ENCODE assay signal across 8 mouse cellular contexts in genomic region chr15:101339537-101339936, GRCm38 (mm10). TPM values are rescaled to one million over a fixed set of nuclear protein-coding genes. Genes with fewer than 3 reads are reported as not detected.
A peak's percentile ranks its signal among the peaks of the same experiment; 100 is the strongest.
DNase-seq lines count a peak whose midpoint lies in the region; ATAC-seq and TF ChIP-seq lines count a peak whose summit lies in the region.

No protein-coding gene starts in this region.

- H3K36me3 ChIP-seq in hindbrain, postnatal 0 days (ENCODE audit: insufficient read depth, low read length): no peaks in the 10 kb centered on the region

- H3K4me2 ChIP-seq in hindbrain, postnatal 0 days (ENCODE audit: low read depth, low read length): no peak overlapping the region

- H3K4me1 ChIP-seq in hindbrain, postnatal 0 days (ENCODE audit: insufficient read depth, low read length): no peaks in the 10 kb centered on the region

- in situ Hi-C loops in Patski (cut with MboI; ENCODE audit: low pct_unique_long_range_greater_than_20kb): loop anchor here (5.0 kb wide), 2 partner anchors 433 to 643 kb away; no protein-coding TSS in a partner anchor

- no peak overlapping the region for H3K9ac ChIP-seq in hindbrain, postnatal 0 days (replicated peaks; ENCODE audit: low read length)

- WGBS in hindbrain, postnatal 0 days: 0% methylated on average over 2 of the region's 2 CpGs

- POLR2A ChIA-PET in Patski (lab: Charles Lee): interaction anchor here (1.6 kb wide), 1 partner anchor 9 kb away, joined by 5 read pairs; no protein-coding TSS in a partner anchor

- CTCF ChIA-PET in Patski (lab: Charles Lee): interaction anchor here (0.9 to 4.9 kb wide), 5 partner anchors 12 to 634 kb away, joined by 3 to 72 read pairs (median 9); no protein-coding TSS in a partner anchor

- no peaks in the 10 kb centered on the region for H3K9me3 ChIP-seq in hindbrain, postnatal 0 days (ENCODE audit: low read length)

- no peak overlapping the region for H3K4me3 ChIP-seq in gastrocnemius, adult 2 months
- H3K4me3 ChIP-seq in hindbrain, postnatal 0 days (ENCODE audit: low read length): no peak overlapping the region

- 0 out of 2 replicates have a peak overlapping the region, but pooled peaks have one; percentile 17 for H3K27ac ChIP-seq in gastrocnemius, adult 2 months
- no peak overlapping the region for H3K27ac ChIP-seq in hindbrain, postnatal 0 days

- peak; percentile 97 for TF ChIP-seq CTCF in Patski (IDR thresholded peaks at IDR 0.05)
- peak; percentile 85 for TF ChIP-seq CTCF in gastrocnemius, adult 2 months (IDR thresholded peaks at IDR 0.05)
- TF ChIP-seq CTCF in hindbrain, postnatal 0 days (IDR thresholded peaks at IDR 0.05; ENCODE audit: low read depth): peak; percentile 98

- intact Hi-C loops in gastrocnemius, adult 2 months (cut with DNase I): loop anchor here (2.0 to 5.0 kb wide), 4 partner anchors 157 to 645 kb away; no protein-coding TSS in a partner anchor

- no peaks in the 10 kb centered on the region for H3K27me3 ChIP-seq in Patski
- no peaks in the 10 kb centered on the region for H3K27me3 ChIP-seq in hindbrain, postnatal 0 days (ENCODE audit: insufficient read depth, low read length)

- no peak for DNase-seq in Patski (ENCODE audit: low read depth, low spot score)
- peak; percentile 88 to 95 for DNase-seq in cerebellum, postnatal 25 days
- DNase-seq in gastrocnemius, adult 2 months: peak; percentile 91
- DNase-seq in hindbrain, postnatal 0 days (ENCODE audit: low spot score): peak; percentile 94
- peak; percentile 90 to 94 for DNase-seq in left cerebral cortex, adult 18-20 months (ENCODE audit: low spot score in 2 of 2)
- DNase-seq in right cerebral cortex, postnatal 10 days (ENCODE audit: low spot score in 2 of 2): peak; percentile 90 to 94
- peak; percentile 66 for DNase-seq in urinary bladder, postnatal 10 days (ENCODE audit: low spot score)

- ATAC-seq in Patski: no peak
- peak; percentile 94 for ATAC-seq in hindbrain, postnatal 0 days
- peak; percentile 81 for ATAC-seq in megakaryocyte, adult 5-6 weeks (ENCODE audit: poor library complexity, severe bottlenecking)

RNA-seq across cellular contexts. Expression of gene Krt80, which starts 30.4 kb away (rescaled TPM):
- polyA plus RNA-seq in Patski (2021): 16.7 TPM
- total RNA-seq in gastrocnemius, adult 2 months (2021): 1 to 10 TPM; 1.6 to 2.5 TPM
- total RNA-seq in hindbrain, postnatal 0 days (2014; rRNA removed): 0.43 and 1.2 TPM in 2 replicates
- 0.30 and 0.33 TPM in 2 replicates for polyA plus RNA-seq in hindbrain, postnatal 0 days (2015; fragmentation: Nextera tagmentation; extraction: Ambion mirVana)
- total RNA-seq in left cerebral cortex, adult 18-20 months (2021): 1 to 10 TPM; 2.2 to 3.3 TPM
- total RNA-seq in megakaryocyte, adult 5-6 weeks (2015): 44.3 and 45.8 TPM in 2 replicates
- 31.7 and 37.8 TPM in 2 replicates for total RNA-seq in megakaryocyte, adult 5-6 weeks (2017)

RNA-seq across cellular contexts. Expression of gene 6030408B16Rik, which starts 46.5 kb away (rescaled TPM):
- not detected for polyA plus RNA-seq in Patski (2021)
- total RNA-seq in gastrocnemius, adult 2 months (2021): under 1 TPM; 0.20 to 0.36 TPM
- total RNA-seq in hindbrain, postnatal 0 days (2014; rRNA removed): not detected in 2 replicates
- 0.15 and 0.30 TPM in 2 replicates for polyA plus RNA-seq in hindbrain, postnatal 0 days (2015; fragmentation: Nextera tagmentation; extraction: Ambion mirVana)
- total RNA-seq in left cerebral cortex, adult 18-20 months (2021): under 1 TPM; 0.40 to 0.42 TPM
- total RNA-seq in megakaryocyte, adult 5-6 weeks (2015): not detected in 2 replicates
- total RNA-seq in megakaryocyte, adult 5-6 weeks (2017): not detected in 2 replicates

RNA-seq across cellular contexts. Expression of gene Atg101, which starts 55.5 kb away (rescaled TPM):
- polyA plus RNA-seq in Patski (2021): 48.6 TPM
- total RNA-seq in gastrocnemius, adult 2 months (2021): 10 to 100 TPM; 23.7 to 32.4 TPM
- total RNA-seq in hindbrain, postnatal 0 days (2014; rRNA removed): 44.1 and 52.3 TPM in 2 replicates
- 69.1 and 75.3 TPM in 2 replicates for polyA plus RNA-seq in hindbrain, postnatal 0 days (2015; fragmentation: Nextera tagmentation; extraction: Ambion mirVana)
- total RNA-seq in left cerebral cortex, adult 18-20 months (2021): 10 to 100 TPM; 45.5 to 53.6 TPM
- 8.2 and 12.1 TPM in 2 replicates for total RNA-seq in megakaryocyte, adult 5-6 weeks (2015)
- total RNA-seq in megakaryocyte, adult 5-6 weeks (2017): 53.3 and 58.0 TPM in 2 replicates

Comparison
In these comparisons a context has a peak if more than half of its experiments do, and no peak if none do; other contexts are left out.
1. RNA of gene Krt80, which starts 30.4 kb away (total RNA-seq): 31.7 to 45.8 TPM in megakaryocyte, adult 5-6 weeks; 2.2 to 3.3 TPM in left cerebral cortex, adult 18-20 months, 1.6 to 2.5 TPM in gastrocnemius, adult 2 months and 0.43 to 1.2 TPM in hindbrain, postnatal 0 days; every median in the first group is over 4 times any median in the second.
2. Peak in every context shown above with its lines, with median percentiles within 50 percentile points of each other: CTCF ChIP-seq.